Mouse (Mus musculus) kidney, postnatal 25 days (tissue): ENCODE data around the gene Olfr1126.
"Not testable (repeated sequence)": the region's sequence is repeated elsewhere in the genome, so short reads cannot be mapped to it uniquely, and the experiment has no call there.

Experiments
- DNase-seq, 2 experiments: peaks; one replicate each; pipeline ENCODE4 v3.0.0; 2021; ENCODE audit warnings: mixed read lengths in 2 of 2

The Olfr1126 gene

DNA sequence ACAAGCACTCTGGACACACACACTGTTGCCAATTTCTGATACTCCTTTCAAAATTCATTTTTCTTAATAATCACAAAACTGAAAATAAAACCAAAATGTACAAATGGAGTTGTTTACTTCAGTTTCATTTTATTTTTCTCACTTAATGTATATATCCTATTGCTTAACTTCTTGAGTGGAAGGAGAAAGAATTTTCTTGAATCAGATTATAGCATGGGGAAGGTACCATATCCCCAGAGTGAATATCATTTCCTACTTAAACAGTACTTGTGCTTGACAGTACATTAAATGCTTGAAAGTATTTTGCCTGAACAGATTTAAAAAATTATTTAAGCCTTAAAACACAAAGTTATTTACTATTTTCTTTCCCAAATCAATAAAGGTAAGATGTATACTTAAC is at the start of gene Olfr1126:
Gene Olfr1126, plus strand, starts transcription at position 301 of the 400 bp plus-strand sequence.
- DNase-seq: no peak

DNA sequence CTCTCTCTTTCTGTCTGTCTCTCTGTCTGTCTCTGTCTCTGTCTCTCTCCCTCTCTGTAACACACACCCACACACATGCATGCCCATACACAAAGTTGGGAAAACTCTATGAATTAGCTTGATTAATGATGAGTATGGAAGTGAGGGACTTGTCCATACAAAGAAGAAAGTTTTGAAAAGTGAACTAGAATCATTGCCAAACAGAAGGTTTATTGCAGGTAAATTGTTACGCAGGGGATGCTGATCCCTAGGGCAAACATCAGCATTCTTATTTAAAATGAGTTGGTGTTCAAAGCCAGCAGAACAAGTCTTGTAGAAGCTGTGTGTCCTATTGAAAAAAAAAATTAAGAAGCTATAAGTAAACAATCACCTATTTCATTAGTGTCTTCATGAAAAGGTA is 37.4 kb upstream of the Olfr1126 start, which contains the start of gene Olfr1123:
Gene Olfr1123, plus strand, starts transcription at position 301 of the 400 bp plus-strand sequence.
- no peak for DNase-seq

DNA sequence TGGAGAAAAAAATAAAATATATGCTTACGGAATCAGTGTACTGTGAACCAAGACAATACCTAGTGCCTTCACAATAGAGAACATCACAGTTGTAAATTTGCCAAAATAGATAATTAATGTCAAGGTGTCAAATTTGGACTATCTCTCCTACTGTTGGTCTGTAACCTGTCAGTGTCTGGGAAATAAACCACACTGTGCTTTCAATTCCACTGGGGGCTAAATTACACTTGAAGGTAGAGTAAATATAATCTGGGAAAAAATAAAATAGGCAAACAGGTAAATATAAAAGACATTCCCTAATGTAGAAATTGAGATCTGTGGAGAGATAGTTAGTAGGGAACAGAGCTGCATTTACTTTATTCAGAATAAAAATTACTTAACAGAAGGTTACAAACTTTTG is 23.8 kb upstream of the Olfr1126 start, which contains the start of gene Olfr1124:
Gene Olfr1124, plus strand, starts transcription at position 301 of the 400 bp plus-strand sequence.
- DNase-seq: no peak

DNA sequence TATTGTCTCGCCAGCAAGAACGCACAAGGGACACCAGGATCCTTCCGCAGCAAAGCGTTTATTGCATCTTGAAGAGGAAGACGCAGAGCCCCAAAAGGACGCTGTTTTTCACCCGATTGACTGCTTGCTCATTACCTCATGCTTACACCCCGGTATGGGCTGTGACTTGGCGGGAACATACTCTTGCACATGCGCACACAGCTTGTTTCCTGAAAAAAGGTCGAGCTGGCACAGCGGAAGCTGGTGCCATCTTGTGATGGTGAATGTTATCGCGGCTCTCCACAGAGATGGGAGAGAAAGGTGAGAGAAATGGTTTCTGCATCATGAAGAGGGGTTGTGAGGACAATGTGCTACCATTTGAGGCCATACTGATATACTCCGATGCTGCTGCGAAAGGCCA is 16.0 kb upstream of the Olfr1126 start:
- DNase-seq: no peak

DNA sequence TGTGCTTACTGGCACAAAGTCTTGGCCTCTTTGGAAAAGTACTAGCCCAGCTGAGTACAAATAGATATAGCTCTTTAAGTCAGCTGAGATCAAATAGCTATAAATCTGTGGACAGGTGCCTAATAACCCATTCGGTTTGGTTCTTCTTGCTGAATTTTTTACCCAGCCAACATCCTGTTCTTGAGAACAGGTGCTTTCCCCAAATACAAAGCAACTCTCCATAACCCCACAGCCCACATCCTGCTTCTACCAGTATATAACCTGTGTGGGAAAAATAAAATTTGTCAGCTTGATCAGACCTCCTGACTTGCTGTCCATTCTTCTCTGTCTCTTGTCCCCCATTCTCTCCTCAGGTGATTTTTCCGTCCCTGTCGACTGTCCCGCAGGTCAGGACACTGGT is 8.0 kb downstream of the Olfr1126 start:
- no peak for DNase-seq

DNA sequence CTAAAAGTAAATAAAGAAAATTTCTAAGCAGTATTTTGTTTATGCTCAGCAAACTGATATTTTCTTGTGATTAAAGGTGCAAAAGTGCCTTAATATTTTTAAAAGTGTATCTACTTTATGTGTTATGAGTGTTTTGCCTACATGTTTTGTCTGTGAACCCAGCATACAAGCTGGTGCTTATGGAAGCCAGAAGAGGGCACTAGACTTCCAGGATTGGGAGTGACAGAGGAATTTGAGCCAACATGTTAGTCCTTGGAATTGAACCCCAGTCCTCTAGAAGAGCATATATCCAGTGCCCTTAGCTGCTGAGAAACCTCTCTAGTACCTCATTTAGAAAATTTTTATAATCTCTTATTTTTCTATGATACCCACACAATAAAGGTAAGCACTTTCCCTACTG is 26.4 kb downstream of the Olfr1126 start:
- DNase-seq: no peak

DNA sequence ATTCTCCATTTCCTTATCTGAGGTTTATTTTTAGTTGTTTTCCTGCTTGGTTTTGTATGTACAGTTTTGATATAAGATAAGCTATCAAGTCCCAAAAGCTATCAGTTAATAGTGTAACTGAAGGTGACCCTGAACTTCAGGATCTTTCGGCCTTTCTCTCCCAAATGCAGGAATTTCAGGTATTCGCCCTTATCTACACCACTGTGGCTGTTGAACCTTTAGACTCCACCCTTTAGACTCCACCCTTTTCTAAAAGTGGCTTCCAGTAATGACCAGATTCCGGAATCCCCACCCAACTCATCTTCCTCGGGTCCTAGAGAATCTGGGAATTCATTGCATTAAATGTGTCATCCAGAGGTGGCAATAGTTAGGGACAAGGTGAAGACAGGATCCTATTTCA is 27.4 kb downstream of the Olfr1126 start:
- no peak for DNase-seq

DNA sequence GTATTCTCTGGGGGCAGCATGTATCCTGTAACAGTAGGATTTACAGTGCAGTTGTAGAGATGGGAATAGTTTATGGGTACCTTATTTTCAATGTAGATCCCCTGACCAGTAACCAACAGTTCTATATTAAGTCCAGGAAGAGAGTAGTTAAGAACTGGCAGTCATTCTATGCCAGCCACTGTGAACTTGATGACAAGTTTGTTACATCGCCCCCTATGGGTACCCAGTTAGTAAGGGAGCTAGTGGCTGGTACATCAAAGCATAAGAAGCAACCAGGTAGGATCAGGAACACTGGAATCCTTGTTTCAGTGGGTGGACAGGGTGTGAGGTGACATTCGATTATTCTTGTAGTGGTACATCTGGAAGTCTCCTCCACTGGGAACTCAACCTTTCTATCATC is 28.5 kb downstream of the Olfr1126 start:
- DNase-seq: no peak

DNA sequence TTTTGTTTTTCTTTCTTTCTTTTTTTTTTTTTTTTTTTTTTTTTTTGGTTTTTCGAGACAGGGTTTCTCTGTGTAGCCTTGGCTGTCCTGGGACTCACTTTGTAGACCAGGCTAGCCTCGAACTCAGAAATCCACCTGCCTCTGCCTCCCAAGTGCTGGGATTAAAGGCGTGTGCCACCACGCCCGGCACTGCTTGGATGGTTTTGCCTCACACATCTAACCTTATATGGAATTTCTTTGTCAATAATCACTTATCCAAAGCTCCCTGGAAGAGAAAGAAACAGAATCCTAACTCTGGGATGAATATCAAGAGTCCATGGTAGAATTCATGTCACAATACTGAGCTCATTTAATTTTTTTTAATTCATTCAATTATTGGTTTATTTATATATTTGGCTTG is 43.2 kb downstream of the Olfr1126 start, which contains the start of gene Pramel7:
Gene Pramel7, minus strand, starts transcription at position 101 of the 400 bp plus-strand sequence.
- DNase-seq: not testable (repeated sequence)

DNA sequence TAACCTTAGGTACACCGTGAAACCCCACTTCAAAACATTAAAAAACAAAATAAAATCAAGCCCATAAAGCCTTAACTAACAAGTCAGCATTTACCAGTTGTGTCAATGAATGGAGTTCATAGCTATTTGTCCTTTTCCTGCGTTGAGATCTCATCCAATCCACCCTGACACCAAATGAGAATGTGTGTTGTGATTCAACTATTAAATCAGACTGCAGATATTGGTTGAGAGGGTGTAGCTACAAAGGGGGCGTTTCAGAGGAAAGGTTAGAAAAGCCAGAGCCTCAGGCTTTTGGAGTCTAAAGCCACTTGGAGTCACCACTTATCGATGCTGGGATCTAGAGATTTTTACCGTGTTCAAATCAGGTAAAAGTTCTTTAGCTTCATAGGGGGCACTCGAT is 52.5 kb downstream of the Olfr1126 start, which contains the start of gene Pramel6:
Gene Pramel6, plus strand, starts transcription at position 301 of the 400 bp plus-strand sequence.
- DNase-seq: no peak
